Mouse (Mus musculus) heart, adult 9 months (tissue): Measurements from ENCODE around the gene Fank1.

Experiments used
- DNase-seq, 2 experiments: peaks; one replicate each; pipeline ENCODE4 v3.0.0; 2022; ENCODE audit warnings: low spot score in 2 of 2

Gene Fank1

DNA sequence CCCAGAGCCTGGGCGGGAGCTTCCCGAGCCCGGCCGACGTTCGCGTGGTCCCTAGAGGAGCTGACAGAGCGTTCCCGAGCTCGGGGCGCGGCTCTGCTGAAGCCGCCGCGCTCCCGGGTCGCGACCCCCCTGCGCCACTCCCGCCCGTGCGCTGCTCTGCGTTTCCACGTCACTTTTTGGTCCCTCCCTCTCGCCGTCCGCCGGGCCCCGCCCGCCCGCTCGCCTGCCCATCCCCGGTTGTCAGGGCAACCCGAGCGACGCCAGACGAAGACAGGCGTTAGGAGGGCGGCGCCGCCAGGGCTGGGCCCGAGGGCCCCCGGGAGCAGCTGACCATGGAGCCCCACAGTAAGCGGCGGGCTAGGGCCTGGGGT is at the start of gene Fank1:
Gene Fank1, plus strand, starts transcription at position 236 of the 371 bp plus-strand sequence.
- DNase-seq = peak; percentile 84 to 86

- DNase-seq = no peak
Observed at GRCm38 (mm10) chr7:133727027-133727426, 49.6 kb upstream of the Fank1 start.

DNA sequence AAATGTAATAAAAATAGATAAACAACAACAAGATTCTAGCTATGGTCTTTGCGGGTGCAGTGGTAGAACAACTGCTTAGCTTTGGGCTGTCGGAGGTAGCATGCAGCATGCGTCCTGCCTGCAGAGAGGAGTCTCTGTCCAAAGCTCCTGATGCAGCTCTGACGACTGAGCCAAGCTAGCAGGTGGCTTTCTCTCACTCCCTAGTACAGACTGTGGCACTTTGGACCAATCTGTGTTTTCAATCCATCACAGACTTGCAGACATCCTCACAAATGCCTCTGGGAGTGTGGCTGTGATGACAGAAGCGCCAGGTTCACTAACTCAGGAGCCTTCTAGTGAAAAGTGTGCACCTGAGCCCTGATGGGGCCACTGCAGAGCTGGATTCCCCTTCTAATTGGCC is 47.3 kb upstream of the Fank1 start:
- no peak for DNase-seq

- peak; percentile 43 to 57 for DNase-seq
Observed at GRCm38 (mm10) chr7:133730324-133731191, 46.1 kb upstream of the Fank1 start.

DNA sequence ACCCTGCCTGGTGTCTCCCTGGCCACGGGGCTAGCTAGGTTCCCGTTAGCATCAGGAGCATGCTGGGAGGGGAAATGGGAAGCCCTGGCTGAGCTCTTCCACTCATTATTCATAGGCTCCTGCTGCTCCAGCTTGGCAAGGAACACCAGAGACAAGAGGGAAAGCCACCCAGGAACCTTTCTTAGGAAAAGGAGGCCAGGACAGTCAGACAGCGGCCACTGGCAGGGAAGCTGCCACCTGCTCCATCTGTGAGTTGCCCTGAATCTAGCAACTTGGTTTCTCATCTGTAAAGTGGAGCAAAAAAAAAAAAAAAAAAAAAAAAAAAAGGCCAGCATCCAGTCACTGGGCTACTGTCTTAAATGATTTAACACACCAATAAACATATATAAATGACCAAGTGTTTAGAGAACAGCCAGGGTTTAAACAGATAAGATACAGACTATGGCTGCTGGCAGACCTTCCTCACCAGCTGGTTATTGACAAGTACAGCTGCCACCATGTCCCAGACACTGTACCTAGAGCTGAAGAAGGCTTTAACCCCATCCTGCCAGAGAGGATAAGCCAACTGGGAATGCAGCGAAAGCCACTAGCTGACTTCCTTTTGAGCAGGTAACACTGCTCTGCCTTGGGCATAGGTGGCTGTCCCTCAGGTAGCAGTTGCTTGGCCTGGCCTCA is 44.6 kb upstream of the Fank1 start:
- DNase-seq = no peak

DNA sequence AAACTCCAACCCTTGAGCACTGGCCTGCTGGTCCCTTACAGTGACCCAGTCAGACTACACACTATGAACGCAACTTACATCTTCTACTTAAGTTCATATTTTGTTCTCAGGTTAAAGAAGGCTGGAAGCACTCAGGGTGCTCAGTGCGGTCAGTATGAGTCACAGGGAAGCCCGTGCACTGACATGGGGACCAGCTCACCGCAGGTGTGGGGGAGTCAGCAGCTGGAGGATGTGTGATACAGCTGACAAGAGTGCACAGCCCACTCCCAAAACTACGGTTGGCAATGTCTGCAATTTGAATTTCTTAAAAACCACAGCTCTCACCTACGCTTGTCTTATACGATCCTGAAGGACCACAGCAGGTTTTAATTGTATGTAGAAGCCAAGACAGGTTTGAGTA is 36.1 kb upstream of the Fank1 start:
- DNase-seq = no peak

DNA sequence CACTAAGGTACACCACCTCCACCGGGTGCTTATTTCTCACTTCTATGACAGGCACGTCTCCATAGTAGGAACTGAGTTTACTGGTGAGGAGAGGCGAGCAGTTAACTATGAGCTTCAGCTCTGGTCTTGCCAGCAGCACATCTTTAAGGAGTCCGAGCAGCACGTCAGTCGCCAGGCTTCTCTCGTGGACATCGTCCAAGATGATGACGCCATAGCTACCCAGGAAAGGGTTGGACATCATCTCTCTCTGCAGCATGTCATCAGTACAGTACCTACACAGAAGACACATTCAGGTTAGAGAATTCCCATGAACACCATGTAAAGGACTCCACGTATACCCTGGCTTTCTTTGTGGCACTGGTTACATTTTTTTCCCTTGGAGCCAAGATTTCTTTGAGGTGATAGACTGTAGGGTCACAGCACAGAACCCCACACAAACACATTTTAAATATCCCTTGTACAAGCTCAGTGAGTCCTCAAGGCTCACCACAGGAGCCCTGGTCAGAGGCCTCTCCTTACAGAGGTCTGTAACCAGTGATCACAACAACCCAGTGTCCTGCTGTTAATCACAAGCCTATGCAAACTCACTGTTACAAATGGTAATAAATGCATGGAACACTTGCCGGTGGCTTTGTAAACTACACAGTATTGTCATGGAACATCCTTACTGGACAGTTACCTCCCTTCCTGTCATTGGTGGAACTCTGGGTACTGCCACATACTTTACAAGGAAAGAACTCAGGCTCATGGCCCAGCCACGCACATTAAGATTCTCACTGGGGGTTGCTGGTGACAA is 33.9 kb upstream of the Fank1 start:
- no peak for DNase-seq

GRCm38 (mm10) chr7:133743611-133744010 is 33.0 kb upstream of the Fank1 start:
- DNase-seq = no peak

GRCm38 (mm10) chr7:133744209-133744608 is 32.5 kb upstream of the Fank1 start:
- no peak for DNase-seq

- DNase-seq = peak; percentile 35 to 52
Observed at GRCm38 (mm10) chr7:133744701-133745100, 32.0 kb upstream of the Fank1 start.

GRCm38 (mm10) chr7:133747372-133747771 is 29.3 kb upstream of the Fank1 start:
- DNase-seq = peak; percentile 39 to 55

GRCm38 (mm10) chr7:133748753-133749152 is 27.9 kb upstream of the Fank1 start:
- no peak for DNase-seq

- DNase-seq = no peak
Observed at GRCm38 (mm10) chr7:133750666-133751065, 26.0 kb upstream of the Fank1 start.

- no peak for DNase-seq
Observed at GRCm38 (mm10) chr7:133751163-133751562, 25.5 kb upstream of the Fank1 start.

- no peak for DNase-seq
Observed at GRCm38 (mm10) chr7:133757961-133758455, 18.7 kb upstream of the Fank1 start.

- DNase-seq = no peak
Observed at GRCm38 (mm10) chr7:133758716-133759115, 17.9 kb upstream of the Fank1 start.

DNA sequence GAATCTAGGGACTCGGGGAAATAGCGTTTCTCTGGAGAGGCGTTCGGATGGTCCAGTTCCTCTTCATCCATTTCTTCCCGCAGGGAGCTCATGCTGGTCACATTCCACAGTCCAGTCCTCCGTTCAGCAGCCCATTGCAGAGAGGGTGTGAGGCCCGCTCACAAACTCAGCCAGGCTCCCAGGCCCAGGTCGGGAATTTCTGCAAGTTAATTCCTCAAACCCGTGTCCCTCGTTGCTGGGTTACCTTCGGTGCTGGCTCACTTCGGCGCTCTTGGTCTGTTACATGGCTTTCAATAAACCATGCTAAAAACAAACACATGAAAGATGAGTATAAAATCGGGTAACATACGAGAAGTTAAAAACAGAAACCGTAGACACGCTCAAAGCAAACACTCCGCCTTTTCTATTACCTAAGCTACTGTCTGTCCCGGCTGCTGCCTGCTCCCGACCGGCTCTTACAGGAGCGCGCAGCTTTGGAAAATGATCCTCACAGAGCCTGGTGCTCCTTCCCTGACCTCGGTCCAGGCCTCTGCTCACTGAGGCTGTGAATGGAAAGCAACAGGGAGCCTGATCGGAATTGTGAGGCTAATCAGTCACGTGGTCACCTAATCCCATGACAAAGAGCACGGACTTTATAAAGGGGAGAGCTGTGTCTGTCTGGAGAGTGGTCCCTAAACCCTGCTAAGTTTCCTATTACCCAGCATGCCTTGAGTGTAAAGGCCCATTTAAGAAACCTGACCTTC is 16.9 kb upstream of the Fank1 start:
- DNase-seq = no peak

GRCm38 (mm10) chr7:133762696-133763095 is 14.0 kb upstream of the Fank1 start:
- DNase-seq = no peak

DNA sequence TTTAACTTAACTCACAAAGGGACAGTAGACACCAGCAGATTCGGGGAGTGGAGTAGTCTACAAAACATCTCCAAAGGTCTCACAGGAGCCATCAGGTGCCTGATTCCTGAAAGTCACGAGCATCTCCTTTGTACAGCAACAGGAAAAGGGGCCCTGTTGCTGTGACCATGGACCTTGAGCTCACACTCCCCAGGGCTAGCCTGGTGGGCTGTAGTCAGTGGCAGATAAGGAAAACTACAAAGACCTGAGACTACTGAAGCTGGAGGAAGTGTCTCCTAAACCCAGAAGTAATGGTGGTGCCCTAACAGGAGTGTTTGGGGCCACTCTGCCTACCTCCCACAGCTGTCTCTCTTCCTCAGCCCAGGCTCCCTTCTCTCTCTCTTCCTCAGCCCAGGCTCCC is 12.2 kb upstream of the Fank1 start:
- DNase-seq = no peak

- DNase-seq = no peak
Observed at GRCm38 (mm10) chr7:133765240-133765848, 11.3 kb upstream of the Fank1 start.

DNA sequence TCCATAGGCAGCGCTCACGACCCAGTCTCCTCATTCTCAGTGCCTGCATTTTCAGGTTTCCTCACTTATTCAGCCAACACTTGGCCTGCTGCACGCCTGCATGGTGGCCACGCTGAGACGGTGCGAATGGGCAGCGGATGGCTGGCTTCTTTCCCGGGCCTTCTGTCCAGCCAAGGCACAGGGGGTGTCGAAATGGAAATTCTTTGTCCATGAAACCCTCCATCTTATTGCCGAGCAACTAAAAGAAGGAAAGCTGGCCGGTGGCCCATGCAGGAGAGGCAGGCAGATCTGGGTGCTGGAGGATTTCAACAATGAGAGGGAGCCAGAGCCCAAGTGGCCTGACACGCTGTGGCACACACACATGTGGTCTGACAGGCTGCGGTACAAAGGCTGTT is 10.8 kb upstream of the Fank1 start:
- DNase-seq = peak; percentile 72 to 84
